Mouse (Mus musculus): Measurements from ENCODE around the gene Dact2. TPM values are rescaled to one million over a fixed set of nuclear protein-coding genes. Genes with fewer than 3 reads are reported as not detected.

Dact2 gene
- total RNA-seq, 2 experiments from 2014 or later, result 4.7 to 5.1 TPM

GRCm38 (mm10) chr17:14213976-14214529 lies 9.9 kb upstream of the Dact2 start:
- DNase-seq (ENCODE audit: low spot score in 2 of 2), result no peak

GRCm38 (mm10) chr17:14212796-14213195 lies 8.7 kb upstream of the Dact2 start:
- no peak for DNase-seq (ENCODE audit: low spot score in 2 of 2)

- DNase-seq (ENCODE audit: low spot score in 2 of 2), result no peak
Measured at GRCm38 (mm10) chr17:14207093-14207561, 3.0 kb upstream of the Dact2 start.

- DNase-seq (ENCODE audit: low spot score in 2 of 2), result peak in 1 of 2 experiments; percentile 73
Measured at GRCm38 (mm10) chr17:14206062-14206461, 2.0 kb upstream of the Dact2 start.

- no peak for DNase-seq (ENCODE audit: low spot score in 2 of 2)
Measured at GRCm38 (mm10) chr17:14205236-14205635, 1.1 kb upstream of the Dact2 start.

DNA sequence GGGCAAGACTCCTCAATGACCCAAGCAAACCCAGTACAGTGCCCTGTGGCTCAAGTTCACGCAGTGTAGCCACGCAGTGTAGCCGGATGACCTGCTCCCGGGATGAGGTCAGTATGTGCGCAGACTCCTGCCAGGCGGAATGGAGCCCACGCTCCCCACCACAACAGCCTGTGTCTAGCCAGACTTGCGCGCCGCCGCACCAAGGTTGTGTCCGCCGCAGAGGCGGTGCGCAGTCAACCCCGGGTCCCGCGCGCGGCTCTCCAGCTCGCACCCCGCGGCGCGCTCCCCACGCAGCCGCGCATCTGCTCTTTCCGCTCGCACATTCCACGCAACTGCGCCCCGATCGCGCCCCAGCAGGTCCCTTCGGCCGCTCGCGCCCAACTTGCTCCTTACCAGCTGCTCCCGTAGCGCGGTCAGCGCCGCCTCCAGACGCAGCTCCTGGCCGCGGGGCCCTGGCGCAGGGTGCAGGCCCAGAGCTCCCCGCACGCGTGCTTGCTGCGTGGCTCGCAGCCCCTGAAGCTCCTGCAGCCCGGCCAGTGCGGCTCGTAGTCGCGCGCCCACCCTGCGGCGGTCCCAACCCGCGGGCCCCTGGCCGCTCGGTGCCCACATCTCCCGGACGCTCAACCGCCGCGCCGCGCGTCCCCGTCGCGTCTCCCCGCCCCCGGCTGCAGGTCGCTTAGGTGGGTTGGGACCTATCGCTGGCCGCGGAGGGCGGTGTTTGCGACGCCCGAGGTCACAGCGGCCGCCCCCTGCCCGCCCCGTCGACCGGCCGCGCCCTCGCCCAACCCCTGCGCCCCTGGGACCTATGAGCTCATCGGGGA lies 773 bp downstream of the Dact2 start:
- DNase-seq (ENCODE audit: low spot score in 2 of 2), result peak in 1 of 2 experiments; percentile 40

DNA sequence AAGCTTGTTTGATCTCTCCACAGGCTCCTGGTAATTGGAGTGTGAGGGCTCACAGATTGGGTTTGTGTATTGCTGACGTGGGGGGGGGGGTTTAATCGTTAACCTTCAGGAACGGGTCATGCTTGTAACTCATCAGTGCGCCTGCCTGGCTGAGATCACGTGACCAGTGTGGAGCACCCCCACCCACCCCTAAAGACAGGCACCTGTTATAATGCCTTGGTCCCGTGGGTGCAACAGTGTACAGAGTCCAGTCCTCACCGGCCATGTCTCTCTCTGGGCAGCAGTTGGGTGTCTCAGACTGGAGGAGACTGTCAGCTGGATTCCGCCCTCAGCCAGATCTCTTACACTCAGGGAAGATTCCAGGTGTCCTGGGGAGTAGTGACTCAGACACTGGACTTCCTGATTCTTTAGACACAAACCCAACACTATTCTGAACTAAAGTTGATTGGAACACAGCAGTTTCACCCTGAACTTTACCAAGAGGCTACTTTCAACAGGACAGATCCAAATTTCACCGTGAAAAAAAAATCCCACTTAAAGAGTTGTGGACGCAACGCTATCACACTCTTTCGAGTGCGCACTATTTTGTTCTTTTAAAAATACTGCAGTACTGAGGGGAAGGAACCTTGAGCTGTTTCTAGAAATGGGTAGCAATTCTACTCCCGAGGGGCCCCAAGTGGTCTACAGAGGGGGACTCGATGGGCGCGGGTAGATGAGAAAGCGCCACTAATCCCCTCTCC lies 1.6 kb downstream of the Dact2 start:
- DNase-seq (ENCODE audit: low spot score in 2 of 2), result no peak

- DNase-seq (ENCODE audit: low spot score in 2 of 2), result no peak
Measured at GRCm38 (mm10) chr17:14201281-14201787, 2.8 kb downstream of the Dact2 start.

GRCm38 (mm10) chr17:14200206-14200605 lies 3.9 kb downstream of the Dact2 start:
- DNase-seq (ENCODE audit: low spot score in 2 of 2), result no peak

- DNase-seq (ENCODE audit: low spot score in 2 of 2), result peak in 1 of 2 experiments; percentile 44
Measured at GRCm38 (mm10) chr17:14199621-14200020, 4.5 kb downstream of the Dact2 start.

- DNase-seq (ENCODE audit: low spot score in 2 of 2), result no peak
Measured at GRCm38 (mm10) chr17:14192924-14193323, 11.2 kb downstream of the Dact2 start.

DNA sequence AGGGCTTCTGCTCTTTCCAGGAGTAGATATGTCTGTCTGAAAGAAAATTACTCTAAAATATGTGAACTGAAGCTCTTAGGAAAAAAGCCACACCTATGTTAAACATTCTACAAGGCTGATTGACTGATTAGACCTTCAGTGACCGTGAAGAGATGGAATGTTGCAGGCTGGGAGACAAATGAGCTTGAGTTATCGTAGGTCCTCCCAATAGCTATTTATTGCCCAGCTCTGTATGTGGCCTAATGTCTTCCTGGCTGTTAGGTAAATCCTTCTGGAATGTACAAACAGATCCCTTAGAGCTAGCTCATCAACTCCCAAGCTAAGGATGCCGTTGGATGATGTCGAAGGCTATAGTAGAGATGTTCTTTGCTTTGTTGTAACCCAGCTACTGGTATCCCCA lies 11.7 kb downstream of the Dact2 start:
- no peak for DNase-seq (ENCODE audit: low spot score in 2 of 2)

DNA sequence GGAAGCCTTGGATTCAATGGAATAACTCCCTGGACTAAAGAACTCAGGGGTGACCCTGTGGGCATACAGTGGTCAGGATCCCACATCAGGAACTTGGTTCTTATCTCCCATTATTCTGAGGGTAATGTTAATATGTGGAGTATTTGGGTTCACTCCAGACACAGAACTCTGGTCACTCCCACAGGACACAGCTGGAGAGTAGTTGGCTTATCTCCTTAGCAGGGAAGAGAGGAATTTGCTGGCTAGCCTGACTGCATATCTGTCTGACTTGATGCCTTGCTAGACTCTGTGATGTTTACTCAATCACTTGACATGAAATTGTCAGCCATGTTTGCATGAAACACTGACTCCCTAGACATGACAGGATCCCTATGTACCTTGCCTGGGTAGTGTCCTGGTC lies 15.6 kb downstream of the Dact2 start:
- DNase-seq (ENCODE audit: low spot score in 2 of 2), result no peak

GRCm38 (mm10) chr17:14187096-14187495 lies 17.0 kb downstream of the Dact2 start:
- no peak for DNase-seq (ENCODE audit: low spot score in 2 of 2)

- DNase-seq (ENCODE audit: low spot score in 2 of 2), result no peak
Measured at GRCm38 (mm10) chr17:14186176-14186575, 17.9 kb downstream of the Dact2 start.

DNA sequence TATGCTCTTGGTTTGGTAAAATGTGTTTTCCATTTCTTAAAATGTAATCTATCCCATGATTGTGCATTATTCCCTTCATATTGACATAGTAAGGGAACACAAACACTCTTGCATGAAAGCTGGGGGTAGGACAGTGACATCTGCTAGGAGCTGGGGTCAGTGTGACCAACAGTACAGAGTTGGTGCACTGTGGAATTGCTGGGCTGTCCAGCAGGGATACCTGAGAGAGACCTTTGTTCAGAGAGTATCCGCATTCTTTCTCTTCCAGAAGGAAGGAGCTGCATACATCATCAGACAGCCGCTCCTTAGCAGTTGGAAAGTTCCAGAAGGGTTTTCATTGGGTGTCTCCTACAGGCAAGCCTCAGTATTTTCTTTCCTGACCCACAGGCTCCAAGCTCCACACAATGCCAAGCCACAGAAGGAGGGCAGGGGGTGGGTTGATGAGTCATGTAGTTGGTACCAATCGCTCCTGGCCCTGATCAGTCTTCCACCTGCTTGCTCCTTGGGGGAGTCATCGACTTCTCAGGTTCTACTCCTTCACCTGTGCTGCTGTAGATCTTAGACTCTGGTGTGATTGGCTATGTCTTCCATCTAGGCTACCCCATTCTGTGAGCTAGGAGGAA lies 19.8 kb downstream of the Dact2 start:
- no peak for DNase-seq (ENCODE audit: low spot score in 2 of 2)

GRCm38 (mm10) chr17:14183717-14184116 lies 20.4 kb downstream of the Dact2 start:
- no peak for DNase-seq (ENCODE audit: low spot score in 2 of 2)

DNA sequence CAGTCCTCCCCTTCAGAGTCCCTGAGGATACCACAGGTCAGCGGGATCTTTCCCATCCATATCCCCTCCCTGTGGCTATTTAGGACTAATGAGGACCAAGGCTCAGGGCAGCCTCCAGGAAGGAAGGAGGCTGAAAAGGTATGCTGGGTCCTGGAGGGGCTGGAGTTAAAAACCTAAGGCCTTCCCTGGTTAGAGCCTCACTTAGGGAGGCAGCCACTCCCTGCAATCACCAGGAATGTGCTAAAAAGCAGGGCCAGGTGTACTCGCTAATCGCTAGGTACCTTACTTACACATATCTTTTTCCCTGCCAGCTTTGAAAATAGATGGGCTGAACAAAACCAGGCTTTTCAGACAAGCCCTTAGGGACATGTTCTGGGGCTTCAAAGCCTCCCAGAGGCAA lies 21.2 kb downstream of the Dact2 start:
- no peak for DNase-seq (ENCODE audit: low spot score in 2 of 2)

DNA sequence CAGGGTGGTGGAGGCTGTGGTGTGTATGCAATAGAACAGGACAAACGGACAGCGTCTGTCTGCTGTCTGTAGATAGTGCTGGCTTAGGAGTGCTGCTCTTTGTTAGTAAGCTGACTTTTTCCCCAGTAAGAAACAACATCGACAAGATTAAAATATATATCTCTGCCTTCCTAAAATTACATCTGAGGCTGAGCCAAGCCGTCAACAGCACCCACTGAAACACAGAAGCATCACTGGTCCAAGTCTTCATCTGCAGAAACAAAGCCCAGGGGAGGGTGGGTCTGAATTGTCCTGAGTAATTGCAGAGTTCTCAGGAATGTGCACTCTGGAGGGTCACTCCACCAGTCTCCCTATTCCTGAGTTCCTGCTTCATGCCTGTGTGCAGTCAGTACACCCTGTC lies 25.2 kb downstream of the Dact2 start:
- no peak for DNase-seq (ENCODE audit: low spot score in 2 of 2)

- DNase-seq (ENCODE audit: low spot score in 2 of 2), result no peak
Measured at GRCm38 (mm10) chr17:14178475-14178874, 25.6 kb downstream of the Dact2 start.

DNA sequence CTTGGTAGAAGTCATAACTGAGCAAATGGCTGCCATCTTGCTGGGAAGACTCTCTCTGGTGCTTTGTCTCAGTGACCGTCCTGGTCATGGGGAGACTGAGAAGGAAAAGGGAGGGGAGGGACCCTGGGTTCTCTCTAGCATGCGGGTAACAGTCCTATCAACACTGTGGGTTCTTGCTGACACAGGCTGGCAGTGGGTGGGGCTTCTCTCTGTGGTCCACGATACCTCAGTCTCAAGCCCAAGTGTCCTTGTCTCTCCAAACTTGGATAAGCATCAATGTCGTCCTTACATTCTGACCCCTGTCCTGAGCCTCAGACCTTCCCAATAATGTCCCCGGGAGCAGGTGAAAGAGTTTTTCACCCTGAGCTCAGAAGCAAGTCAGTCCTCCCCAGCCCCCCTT lies 26.1 kb downstream of the Dact2 start:
- no peak for DNase-seq (ENCODE audit: low spot score in 2 of 2)
